Mouse (Mus musculus): ENCODE results near the gene Meiob.
A peak's percentile ranks its signal among the peaks of the same experiment; 100 is the strongest.

Gene Meiob

GRCm38 (mm10) chr17:24821351-24822280, 17.5 kb downstream of the Meiob start:
- DNase-seq (ENCODE audit: low read depth, low spot score), result peak; percentile 94

DNA sequence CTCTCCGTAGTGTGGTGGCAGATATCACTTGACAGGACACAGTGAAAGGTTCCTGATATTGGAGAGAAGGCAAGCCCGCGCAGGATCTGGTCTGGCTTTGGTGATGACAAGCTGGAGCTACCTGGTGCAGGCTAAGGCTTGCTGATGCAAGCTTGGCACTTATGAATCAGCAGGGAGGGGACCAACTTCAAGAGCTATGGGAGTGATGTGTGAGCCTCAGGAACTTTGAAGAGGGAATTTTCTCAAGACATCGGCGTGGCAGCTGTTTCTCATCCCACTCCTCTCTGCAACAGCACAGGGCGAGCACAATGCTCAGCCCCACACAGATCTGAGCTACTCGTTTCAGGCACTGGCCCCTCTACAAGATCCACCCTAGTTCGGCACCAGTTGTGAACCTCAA, 35.8 kb downstream of the Meiob start, which contains the start of gene Hagh:
Gene Hagh (plus strand): TSS at position 302 of the 400 bp plus-strand sequence.
- no peak for DNase-seq (ENCODE audit: low read depth, low spot score)

DNA sequence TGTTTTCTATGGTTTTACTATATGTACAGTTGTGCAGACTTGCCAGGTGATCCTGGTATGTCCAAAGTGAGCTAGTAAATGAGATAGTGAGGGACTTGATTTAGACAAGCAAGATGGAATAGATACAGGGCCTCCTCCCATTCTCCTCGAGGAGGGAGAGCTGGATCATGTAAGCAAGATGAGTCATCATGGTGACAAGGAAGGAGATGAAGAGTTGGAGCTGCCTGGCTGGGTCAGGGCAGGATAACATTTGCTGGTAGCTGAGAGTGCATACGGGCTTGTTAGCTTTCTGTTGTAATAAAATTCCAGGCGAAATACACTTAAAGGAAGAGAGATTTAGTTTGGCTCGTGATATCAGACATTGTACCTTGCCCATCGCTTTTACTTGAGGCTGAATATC, 36.3 kb downstream of the Meiob start:
- DNase-seq (ENCODE audit: low read depth, low spot score), result no peak

GRCm38 (mm10) chr17:24841133-24841532, 37.0 kb downstream of the Meiob start:
- peak; percentile 40 for DNase-seq (ENCODE audit: low read depth, low spot score)

DNA sequence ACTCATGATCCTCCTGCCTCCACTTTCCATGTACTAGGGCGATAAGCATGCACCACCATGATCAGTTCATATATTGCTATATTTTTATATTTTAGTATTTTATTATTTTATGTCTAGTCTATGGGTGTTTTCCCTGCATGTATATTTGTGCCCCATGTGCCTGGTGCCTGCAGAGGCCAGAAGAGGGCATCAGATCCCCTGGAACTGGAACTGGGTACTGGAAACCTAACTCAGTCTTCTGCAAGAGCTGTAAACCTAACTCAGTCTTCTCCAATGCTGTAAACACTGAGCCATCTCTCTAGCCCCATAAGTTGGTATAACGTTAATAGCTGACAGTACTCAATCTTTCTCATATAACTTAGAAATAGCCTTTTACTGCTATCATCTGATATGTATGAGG, 38.5 kb downstream of the Meiob start:
- peak; percentile 69 for DNase-seq (ENCODE audit: low read depth, low spot score)

- no peak for DNase-seq (ENCODE audit: low read depth, low spot score)
These were observed 40.4 kb downstream of the Meiob start for GRCm38 (mm10) chr17:24844525-24844924.

GRCm38 (mm10) chr17:24847386-24847785, 43.3 kb downstream of the Meiob start:
- no peak for DNase-seq (ENCODE audit: low read depth, low spot score)

GRCm38 (mm10) chr17:24848600-24849031, 44.5 kb downstream of the Meiob start:
- DNase-seq (ENCODE audit: low read depth, low spot score), result peak; percentile 10

DNA sequence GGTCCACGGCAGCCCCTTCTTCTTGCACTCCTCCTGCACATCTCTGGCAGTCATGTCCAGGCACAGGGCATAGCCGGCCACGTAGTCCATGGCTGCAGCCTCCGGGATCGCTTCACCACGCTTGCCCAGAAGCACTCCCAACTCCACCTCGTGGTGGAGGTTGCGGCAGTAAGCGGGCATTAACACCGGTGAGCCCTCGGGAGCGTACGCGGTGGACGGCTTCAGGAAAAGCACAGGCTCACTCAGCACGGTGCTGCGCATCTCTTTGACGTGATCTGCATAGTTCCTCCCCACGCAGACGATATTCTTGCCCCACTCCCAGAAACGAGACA, 45.6 kb downstream of the Meiob start:
- no peak for DNase-seq (ENCODE audit: low read depth, low spot score)

GRCm38 (mm10) chr17:24850065-24850772, 46.1 kb downstream of the Meiob start, which contains the start of gene Fahd1:
Gene Fahd1, minus strand, starts transcription at chr17:24850364.
- DNase-seq (ENCODE audit: low read depth, low spot score), result peak; percentile 100

DNA sequence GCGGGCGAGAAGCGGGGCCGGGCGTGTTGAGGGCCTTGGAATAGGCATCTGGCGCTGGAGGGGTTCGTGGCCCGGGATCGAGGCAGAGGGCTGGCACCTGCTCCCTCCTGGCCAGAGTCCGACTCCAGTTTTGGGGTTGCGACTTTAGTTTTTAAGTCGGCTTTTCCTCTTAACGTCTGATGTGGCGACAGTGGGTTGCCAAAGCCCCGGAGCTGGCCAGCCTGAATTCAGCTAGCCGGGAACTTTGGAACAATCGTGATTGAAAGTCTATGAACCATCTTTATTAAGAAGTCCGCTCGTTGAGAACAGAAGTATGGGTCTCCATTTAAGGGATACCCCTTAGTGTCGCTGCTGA, 46.7 kb downstream of the Meiob start:
- no peak for DNase-seq (ENCODE audit: low read depth, low spot score)

GRCm38 (mm10) chr17:24851381-24852125, 47.5 kb downstream of the Meiob start:
- no peak for DNase-seq (ENCODE audit: low read depth, low spot score)

- DNase-seq (ENCODE audit: low read depth, low spot score), result peak; percentile 93
These were observed 51.9 kb downstream of the Meiob start for GRCm38 (mm10) chr17:24855838-24856464.

DNA sequence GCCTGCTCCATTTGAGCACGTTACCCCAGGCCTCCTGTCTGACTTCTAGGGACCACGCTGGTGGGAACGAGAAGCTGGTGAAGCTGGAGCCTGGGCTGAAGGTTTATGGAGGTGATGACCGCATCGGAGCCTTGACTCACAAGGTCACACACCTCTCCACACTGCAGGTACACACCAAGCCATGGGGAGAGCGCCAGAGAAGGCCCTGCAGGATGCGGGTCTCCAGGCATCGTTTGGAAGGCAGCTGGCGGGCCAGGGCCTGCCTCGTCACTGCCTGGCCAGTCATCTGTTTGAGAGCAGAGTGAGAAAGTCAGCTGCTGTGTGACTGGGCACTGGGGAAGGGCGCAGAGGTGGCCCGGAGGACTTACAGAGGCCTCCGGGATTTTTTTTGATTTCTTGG, 52.5 kb downstream of the Meiob start:
- no peak for DNase-seq (ENCODE audit: low read depth, low spot score)

DNA sequence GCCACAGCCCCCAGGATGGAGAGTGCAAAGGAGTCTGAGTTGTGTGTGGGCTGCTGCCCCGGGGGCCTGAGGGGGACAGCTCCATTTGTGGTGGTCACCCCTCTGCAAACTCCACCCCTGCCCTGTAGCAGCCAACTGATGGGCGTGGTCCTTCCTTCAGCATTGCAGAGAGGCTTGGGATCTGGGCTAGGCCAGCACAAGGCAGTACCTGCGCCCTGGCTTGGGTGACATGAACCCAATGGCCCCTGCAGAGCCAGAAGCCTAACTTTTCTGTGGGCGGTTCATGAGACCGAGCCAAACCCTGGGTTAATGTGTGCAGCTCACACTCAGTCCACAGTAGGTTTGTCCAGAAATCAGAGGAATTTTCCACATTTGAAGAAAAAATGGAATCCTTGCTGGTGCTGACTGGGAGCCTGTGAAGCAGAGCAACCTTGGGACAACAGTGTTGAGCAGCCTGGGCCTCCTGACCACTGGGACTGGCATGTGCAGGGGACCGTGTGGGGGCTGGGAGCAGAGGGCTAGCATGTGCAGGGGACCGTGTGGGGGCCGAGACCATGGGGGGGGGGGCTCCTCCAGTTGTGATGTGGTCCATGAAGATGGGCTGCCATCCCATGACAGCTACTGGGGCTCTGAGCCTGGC, 53.9 kb downstream of the Meiob start:
- no peak for DNase-seq (ENCODE audit: low read depth, low spot score)

DNA sequence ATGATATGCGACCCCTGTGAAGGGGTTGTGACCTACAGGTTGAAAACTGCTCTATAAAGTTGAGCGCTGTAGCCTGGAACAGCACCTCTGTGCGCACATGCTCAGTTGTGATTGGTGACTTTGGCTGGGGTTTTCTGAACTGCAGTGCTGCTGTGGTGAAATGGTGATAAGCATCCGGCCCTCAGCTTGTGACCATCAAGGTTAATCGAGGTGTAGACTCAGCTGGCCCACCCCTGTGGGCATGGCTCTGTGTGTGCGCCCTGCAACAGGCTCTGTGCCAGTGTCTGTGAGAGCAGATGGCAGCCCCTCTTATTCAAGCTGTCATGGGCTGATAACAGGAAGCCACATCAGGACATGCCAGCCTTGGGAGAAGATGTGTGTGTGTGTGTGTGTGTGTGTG, 54.9 kb downstream of the Meiob start:
- DNase-seq (ENCODE audit: low read depth, low spot score), result no peak

DNA sequence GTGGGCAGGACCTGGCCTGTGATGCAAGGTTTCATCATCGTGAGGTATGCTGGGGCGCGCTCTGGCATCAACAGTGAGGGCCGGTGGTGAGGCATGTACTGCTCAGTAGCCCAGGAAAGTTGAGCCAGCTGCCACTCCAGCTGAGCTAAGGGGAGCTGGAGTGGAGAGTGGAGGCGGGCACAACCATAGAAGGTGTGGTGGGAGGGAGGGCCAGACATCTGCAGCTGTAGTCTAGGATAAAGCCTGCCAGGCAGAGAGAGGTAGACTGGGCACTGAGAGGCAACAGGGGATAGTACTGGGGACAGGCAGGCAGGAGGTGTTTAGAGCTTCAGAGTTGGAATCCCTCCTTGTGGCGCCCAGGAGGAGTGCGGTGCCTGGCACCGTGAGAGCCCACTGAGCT, 56.0 kb downstream of the Meiob start:
- no peak for DNase-seq (ENCODE audit: low read depth, low spot score)

- DNase-seq (ENCODE audit: low read depth, low spot score), result no peak
These were observed 57.7 kb downstream of the Meiob start for GRCm38 (mm10) chr17:24861785-24862184.

DNA sequence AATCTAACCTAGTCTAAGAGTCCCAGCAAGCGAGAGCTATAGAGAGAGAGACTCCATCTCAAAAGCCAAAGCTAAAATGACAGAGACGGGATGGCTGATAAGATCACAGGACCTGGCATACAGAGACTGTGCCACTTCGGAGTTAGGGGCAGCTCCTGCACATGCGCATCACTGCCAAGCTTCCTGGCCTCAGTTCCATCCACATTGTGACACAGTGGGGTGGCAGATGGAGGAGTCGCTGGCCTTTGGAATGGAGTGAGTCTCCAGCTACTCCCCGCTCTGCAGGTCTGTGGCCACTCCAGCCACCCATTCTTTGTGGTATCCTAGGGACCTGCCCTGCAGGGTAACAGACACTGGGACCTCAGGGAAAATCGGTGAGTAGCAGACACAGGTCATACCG, 61.7 kb downstream of the Meiob start, which contains the start of gene Igfals:
Gene Igfals (plus strand): TSS at position 222 of the 400 bp plus-strand sequence.
- no peak for DNase-seq (ENCODE audit: low read depth, low spot score)

DNA sequence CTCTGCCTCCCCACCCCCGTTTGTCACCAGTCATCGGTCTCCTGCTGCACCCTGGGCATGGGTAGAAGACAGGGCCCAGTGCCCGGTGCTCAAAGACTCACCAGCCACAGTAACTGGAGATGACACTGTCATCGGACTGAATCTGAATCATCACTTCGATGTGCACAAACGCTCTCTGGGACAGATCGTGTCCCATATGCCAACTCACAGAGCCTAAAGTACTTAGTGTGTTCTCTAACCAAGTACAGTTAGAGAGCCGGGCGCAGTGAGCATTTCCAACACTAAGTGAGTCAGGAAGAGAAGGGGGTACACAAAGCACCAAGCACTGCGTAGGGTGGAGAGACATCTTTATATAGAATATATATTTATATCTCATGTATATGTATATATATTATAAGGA, 63.8 kb downstream of the Meiob start:
- DNase-seq (ENCODE audit: low read depth, low spot score), result no peak
